Mouse (Mus musculus) mouse trophoblast stem cell (cell line): Measurements from ENCODE around the gene Ano3.

Experiments
- in situ Hi-C, 2 experiments: fragments of 300-500 bp; cut with MseI, MboI; formaldehyde crosslinking; loops; 2 replicates in 1 of 2; 3 replicates in 1 of 2; pipeline ENCODE4 v1.15.1; 2025

The Ano3 gene

GRCm38 (mm10) chr2:110814964-110815363 is 135.8 kb downstream of the Ano3 start:
- in situ Hi-C loops = no loop called here

- in situ Hi-C loops = no loop called here
Measured at GRCm38 (mm10) chr2:110806302-110807093, 144.2 kb downstream of the Ano3 start.

GRCm38 (mm10) chr2:110795928-110796327 is 154.8 kb downstream of the Ano3 start:
- in situ Hi-C loops = no loop called here

- in situ Hi-C loops = no loop called here
Measured at GRCm38 (mm10) chr2:110795433-110795832, 155.3 kb downstream of the Ano3 start.

GRCm38 (mm10) chr2:110787396-110787795 is 163.3 kb downstream of the Ano3 start:
- in situ Hi-C loops = no loop called here

GRCm38 (mm10) chr2:110759434-110759833 is 191.3 kb downstream of the Ano3 start:
- in situ Hi-C loops = no loop called here

- in situ Hi-C loops = no loop called here
Measured at GRCm38 (mm10) chr2:110757556-110757955, 193.2 kb downstream of the Ano3 start.

- in situ Hi-C loops = no loop called here
Measured at GRCm38 (mm10) chr2:110740493-110740892, 210.2 kb downstream of the Ano3 start.

GRCm38 (mm10) chr2:110739781-110740180 is 210.9 kb downstream of the Ano3 start:
- in situ Hi-C loops = no loop called here

- in situ Hi-C loops = no loop called here
Measured at GRCm38 (mm10) chr2:110737981-110738380, 212.7 kb downstream of the Ano3 start.

GRCm38 (mm10) chr2:110737236-110737635 is 213.5 kb downstream of the Ano3 start:
- in situ Hi-C loops = no loop called here

GRCm38 (mm10) chr2:110726106-110726505 is 224.6 kb downstream of the Ano3 start:
- in situ Hi-C loops = no loop called here

- in situ Hi-C loops = no loop called here
Measured at GRCm38 (mm10) chr2:110722208-110722607, 228.5 kb downstream of the Ano3 start.

GRCm38 (mm10) chr2:110721290-110721753 is 229.4 kb downstream of the Ano3 start, which contains the start of gene Muc15:
Gene Muc15, plus strand, starts transcription at chr2:110721340.
- in situ Hi-C loops = no loop called here

- in situ Hi-C loops = no loop called here
Measured at GRCm38 (mm10) chr2:110719051-110719450, 231.7 kb downstream of the Ano3 start.

- in situ Hi-C loops = no loop called here
Measured at GRCm38 (mm10) chr2:110710055-110710720, 240.5 kb downstream of the Ano3 start.

GRCm38 (mm10) chr2:110709436-110709835 is 241.3 kb downstream of the Ano3 start:
- in situ Hi-C loops = no loop called here

GRCm38 (mm10) chr2:110671071-110671624 is 279.6 kb downstream of the Ano3 start:
- in situ Hi-C loops = no loop called here

- in situ Hi-C loops = loop anchor here (5.0 to 10.0 kb wide), 2 partner anchors 319 to 321 kb away; no protein-coding TSS in a partner anchor
Measured at GRCm38 (mm10) chr2:110663329-110663728, 287.4 kb downstream of the Ano3 start.

GRCm38 (mm10) chr2:110644846-110645245 is 305.9 kb downstream of the Ano3 start:
- in situ Hi-C loops = no loop called here

- in situ Hi-C loops = no loop called here
Measured at GRCm38 (mm10) chr2:110644358-110644757, 306.4 kb downstream of the Ano3 start.
